Mouse (Mus musculus): ENCODE measurements around the gene Vps51. TPM values are rescaled to one million over a fixed set of nuclear protein-coding genes. Genes with fewer than 3 reads are reported as not detected.

Gene Vps51
- polyA plus RNA-seq, 1 experiment from 2014 or later = 59.5 TPM

DNA sequence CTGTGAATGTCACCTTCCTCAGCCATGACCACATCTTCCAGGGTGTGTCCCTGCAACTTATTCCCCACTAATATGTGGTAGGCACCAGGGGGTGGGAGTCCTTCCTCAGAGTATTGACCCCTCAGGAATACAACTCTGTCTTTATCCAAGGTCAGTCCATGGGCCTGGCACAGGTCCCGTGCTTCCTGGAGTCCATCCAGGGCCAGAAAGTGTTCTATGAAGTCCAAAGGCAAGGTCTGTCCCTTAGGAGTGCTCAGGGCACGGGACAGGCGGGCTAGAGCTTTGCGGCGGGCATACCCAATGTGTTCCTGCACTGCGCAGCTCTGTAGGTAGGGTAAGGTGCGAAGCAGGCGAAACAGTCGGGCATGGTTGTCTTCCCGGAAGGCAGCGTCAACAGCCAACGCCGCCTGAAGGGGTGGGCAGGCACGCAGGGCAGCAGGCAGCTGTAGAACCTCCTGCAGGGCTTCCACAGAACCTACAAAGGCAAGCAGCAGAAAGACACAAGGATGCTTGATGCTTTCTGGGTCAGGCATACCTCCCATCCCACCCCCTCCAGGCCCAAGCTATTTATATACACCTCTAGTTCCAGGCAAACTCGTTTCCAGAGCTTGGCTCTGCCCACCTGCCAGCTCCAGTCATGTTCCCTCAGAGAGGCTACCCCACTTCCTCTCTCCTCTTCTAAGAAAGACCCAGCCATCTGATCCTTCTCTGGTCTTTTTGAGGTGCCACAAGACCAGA lies 39.3 kb upstream of the Vps51 start:
- no peak for DNase-seq (ENCODE audit: low spot score)
- Histone ChIP-seq H3K27ac (ENCODE audit: low read depth, low read length) (no peak overlapping the region), H3K9ac (ENCODE audit: low read length) (peak overlapping the region; percentile 35), H3K9me3 (replicated peaks; ENCODE audit: control insufficient read depth, low read length) (no peaks in the 10 kb centered on the region), H3K4me1 (ENCODE audit: control insufficient read depth, insufficient read depth, low read length) (peaks cover 13% of the 10 kb centered on the region), H3K36me3 (ENCODE audit: control insufficient read depth, insufficient read depth, low read length) (peaks cover 40% of the 10 kb centered on the region), H3K4me3 (ENCODE audit: low read depth, low read length) (no peak overlapping the region), H3K4me2 (ENCODE audit: low read length) (peak overlapping the region; percentile 86), H3K27me3 (replicated peaks; ENCODE audit: control insufficient read depth, insufficient read depth, low read length) (no peaks in the 10 kb centered on the region)
- 91% methylated on average over 15 of the region's 15 CpGs for WGBS
- ATAC-seq = no peak

DNA sequence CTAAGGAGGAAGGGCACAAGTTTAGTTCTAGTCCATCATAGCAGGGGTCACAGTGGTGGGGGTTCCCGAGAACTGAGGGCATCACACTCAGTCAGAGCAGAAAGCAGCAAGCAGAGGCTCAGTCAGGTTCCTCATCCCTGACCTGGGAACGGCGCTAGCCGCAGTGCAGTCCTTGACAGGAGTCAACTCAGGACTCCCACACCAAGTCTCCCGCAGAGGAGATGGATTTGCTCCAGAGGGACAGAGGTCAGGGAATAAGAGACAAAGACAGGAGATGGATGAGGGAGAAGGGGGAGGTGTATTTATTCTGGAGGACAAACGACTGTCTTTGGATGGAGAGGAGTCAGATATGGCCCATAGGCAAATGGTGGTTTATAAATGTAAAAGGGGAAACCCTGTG lies 36.1 kb upstream of the Vps51 start:
- H3K9me3 ChIP-seq (replicated peaks; ENCODE audit: control insufficient read depth, low read length) = no peaks in the 10 kb centered on the region
- no peaks in the 10 kb centered on the region for H3K27me3 ChIP-seq (replicated peaks; ENCODE audit: control insufficient read depth, insufficient read depth, low read length)
- DNase-seq (ENCODE audit: low spot score) (no peak), ATAC-seq (no peak)
- no peak overlapping the region for H3K27ac ChIP-seq (ENCODE audit: low read depth, low read length)
- H3K9ac ChIP-seq (ENCODE audit: low read length) = no peak overlapping the region
- H3K4me1 ChIP-seq (ENCODE audit: control insufficient read depth, insufficient read depth, low read length) = peaks cover 9% of the 10 kb centered on the region
- 68% methylated on average over 6 of the region's 6 CpGs for WGBS
- H3K4me3 ChIP-seq (ENCODE audit: low read depth, low read length) = no peak overlapping the region
- H3K4me2 ChIP-seq (ENCODE audit: low read length) = no peak overlapping the region
- H3K36me3 ChIP-seq (ENCODE audit: control insufficient read depth, insufficient read depth, low read length) = peaks cover 40% of the 10 kb centered on the region

DNA sequence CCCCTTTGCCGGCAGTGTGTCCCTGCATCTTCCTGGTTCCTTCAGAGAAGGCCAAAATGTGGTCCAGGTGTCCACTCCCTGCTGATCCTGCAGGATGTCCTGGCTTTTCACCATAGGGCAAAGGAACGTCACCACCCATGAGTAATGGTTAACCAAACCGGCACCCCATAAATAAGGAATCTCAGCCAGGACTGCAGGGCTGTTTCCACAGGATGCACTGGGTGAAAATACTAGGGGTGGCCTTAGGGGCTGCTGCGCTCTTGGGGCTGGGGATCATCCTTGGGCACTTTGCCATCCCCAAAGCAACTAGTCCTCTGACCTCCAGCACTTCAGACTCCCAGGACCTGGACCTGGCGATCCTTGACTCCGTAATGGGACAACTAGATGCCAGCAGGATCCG lies 28.6 kb upstream of the Vps51 start, which contains the start of gene Naaladl1:
TSS of gene Naaladl1 (plus strand) at position 197 of the 400 bp plus-strand sequence.
- no peak within 1 kb of the TSS for H3K27ac ChIP-seq (ENCODE audit: low read depth, low read length)
- H3K9me3 ChIP-seq (replicated peaks; ENCODE audit: control insufficient read depth, low read length) = no peaks in the 10 kb centered on the region
- 91% methylated on average over 7 of the region's 7 CpGs for WGBS
- DNase-seq (ENCODE audit: low spot score) (no peak), ATAC-seq (no peak)
- H3K27me3 ChIP-seq (replicated peaks; ENCODE audit: control insufficient read depth, insufficient read depth, low read length) = no peaks in the 10 kb centered on the region
- no peak within 1 kb of the TSS for H3K4me3 ChIP-seq (ENCODE audit: low read depth, low read length)
- H3K4me2 ChIP-seq (ENCODE audit: low read length) = no peak within 1 kb of the TSS
- no peak within 1 kb of the TSS for H3K9ac ChIP-seq (ENCODE audit: low read length)
- H3K36me3 ChIP-seq (ENCODE audit: control insufficient read depth, insufficient read depth, low read length) = no peaks in the 10 kb centered on the region
- H3K4me1 ChIP-seq (ENCODE audit: control insufficient read depth, insufficient read depth, low read length) = no peaks in the 10 kb centered on the region

DNA sequence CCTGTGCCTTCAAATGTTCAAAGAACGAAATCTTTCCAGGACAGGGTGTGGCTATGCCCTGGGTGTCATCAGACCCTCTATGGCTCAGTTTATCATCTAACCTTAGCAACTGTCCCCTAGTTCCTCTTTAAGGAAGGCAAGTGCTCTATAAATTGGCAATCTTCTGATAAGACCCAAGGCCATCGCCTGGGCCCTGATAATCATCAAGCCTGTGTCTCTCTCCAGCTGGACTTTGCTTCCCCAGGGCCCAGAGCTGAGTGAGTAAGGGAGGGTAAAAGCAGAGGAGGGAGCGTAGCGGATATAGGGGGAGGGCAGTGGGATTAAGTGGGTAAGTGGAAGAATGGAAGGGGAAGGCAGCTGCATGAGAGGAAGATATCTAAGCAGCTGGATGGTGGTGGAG lies 27.4 kb upstream of the Vps51 start:
- H3K4me3 ChIP-seq (ENCODE audit: low read depth, low read length) = no peak overlapping the region
- H3K27ac ChIP-seq (ENCODE audit: low read depth, low read length) = no peak overlapping the region
- ATAC-seq (no peak), DNase-seq (ENCODE audit: low spot score) (no peak)
- no peak overlapping the region for H3K9ac ChIP-seq (ENCODE audit: low read length)
- no peaks in the 10 kb centered on the region for H3K36me3 ChIP-seq (ENCODE audit: control insufficient read depth, insufficient read depth, low read length)
- H3K4me2 ChIP-seq (ENCODE audit: low read length) = no peak overlapping the region
- WGBS = 89% methylated on average over 4 of the region's 4 CpGs
- no peaks in the 10 kb centered on the region for H3K27me3 ChIP-seq (replicated peaks; ENCODE audit: control insufficient read depth, insufficient read depth, low read length)
- no peaks in the 10 kb centered on the region for H3K4me1 ChIP-seq (ENCODE audit: control insufficient read depth, insufficient read depth, low read length)
- no peaks in the 10 kb centered on the region for H3K9me3 ChIP-seq (replicated peaks; ENCODE audit: control insufficient read depth, low read length)

DNA sequence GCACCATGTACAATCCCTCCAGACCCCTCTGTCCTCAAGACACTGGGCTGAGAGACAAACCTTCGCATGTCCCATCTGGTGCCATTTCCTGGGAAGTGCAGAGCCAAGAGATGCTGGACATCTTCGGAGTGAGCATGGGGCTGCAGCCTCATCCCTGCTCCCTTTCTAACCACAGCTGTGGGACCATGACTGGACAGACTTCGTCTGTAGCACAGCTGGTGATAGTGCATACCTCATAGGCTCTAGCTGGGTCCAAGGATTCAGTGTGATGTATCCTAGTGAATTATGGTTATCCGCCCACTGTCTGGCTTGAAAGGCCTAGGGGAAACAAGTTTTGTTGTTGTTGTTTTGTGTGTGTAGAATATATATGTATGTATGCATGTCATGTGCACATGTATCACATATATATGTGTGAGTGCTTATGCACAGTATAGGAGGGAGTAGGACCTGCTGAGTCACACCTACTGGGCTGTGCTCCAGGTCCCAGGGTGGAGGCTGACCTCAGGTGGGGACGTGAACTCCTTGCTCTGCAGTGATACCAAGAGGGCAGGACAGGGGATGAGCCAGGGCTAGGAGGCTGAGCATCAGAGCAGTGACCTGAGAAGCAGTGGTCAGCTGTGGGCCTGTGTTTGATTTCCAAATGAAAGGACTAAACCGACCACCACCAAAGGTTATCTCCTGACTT lies 25.3 kb upstream of the Vps51 start:
- DNase-seq (ENCODE audit: low spot score) (no peak), ATAC-seq (no peak)
- Histone ChIP-seq H3K4me1 (ENCODE audit: control insufficient read depth, insufficient read depth, low read length) (no peaks in the 10 kb centered on the region), H3K9me3 (replicated peaks; ENCODE audit: control insufficient read depth, low read length) (no peaks in the 10 kb centered on the region), H3K4me3 (ENCODE audit: low read depth, low read length) (no peak overlapping the region), H3K4me2 (ENCODE audit: low read length) (no peak overlapping the region), H3K36me3 (ENCODE audit: control insufficient read depth, insufficient read depth, low read length) (no peaks in the 10 kb centered on the region), H3K27ac (ENCODE audit: low read depth, low read length) (no peak overlapping the region), H3K9ac (ENCODE audit: low read length) (no peak overlapping the region), H3K27me3 (replicated peaks; ENCODE audit: control insufficient read depth, insufficient read depth, low read length) (no peaks in the 10 kb centered on the region)
- 79% methylated on average over 6 of the region's 6 CpGs for WGBS

DNA sequence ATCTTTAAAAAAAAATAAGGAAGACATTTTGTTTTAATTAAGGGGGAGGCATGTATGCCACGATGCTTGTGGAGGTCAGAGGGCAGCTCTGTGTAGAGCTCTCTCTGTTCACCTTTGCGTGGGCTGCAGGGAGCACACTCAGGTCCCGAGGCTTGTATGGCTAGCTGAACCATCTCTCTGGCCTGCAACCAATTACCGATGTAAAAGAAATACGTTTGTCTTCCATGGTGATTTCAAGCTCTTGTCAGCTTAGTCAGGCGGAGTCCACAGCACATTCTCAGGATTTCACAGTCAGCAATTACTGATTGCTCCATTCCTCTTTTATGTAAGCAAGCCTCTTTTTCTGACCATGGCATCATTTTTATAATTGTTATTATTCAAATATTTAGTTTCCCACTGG lies 24.2 kb upstream of the Vps51 start:
- Histone ChIP-seq H3K9me3 (replicated peaks; ENCODE audit: control insufficient read depth, low read length) (no peaks in the 10 kb centered on the region), H3K27ac (ENCODE audit: low read depth, low read length) (no peak overlapping the region), H3K36me3 (ENCODE audit: control insufficient read depth, insufficient read depth, low read length) (no peaks in the 10 kb centered on the region), H3K4me3 (ENCODE audit: low read depth, low read length) (no peak overlapping the region), H3K4me2 (ENCODE audit: low read length) (no peak overlapping the region), H3K4me1 (ENCODE audit: control insufficient read depth, insufficient read depth, low read length) (no peaks in the 10 kb centered on the region), H3K9ac (ENCODE audit: low read length) (no peak overlapping the region), H3K27me3 (replicated peaks; ENCODE audit: control insufficient read depth, insufficient read depth, low read length) (no peaks in the 10 kb centered on the region)
- no peak for DNase-seq (ENCODE audit: low spot score)
- WGBS = 84% methylated on average over 6 of the region's 6 CpGs
- no peak for ATAC-seq

DNA sequence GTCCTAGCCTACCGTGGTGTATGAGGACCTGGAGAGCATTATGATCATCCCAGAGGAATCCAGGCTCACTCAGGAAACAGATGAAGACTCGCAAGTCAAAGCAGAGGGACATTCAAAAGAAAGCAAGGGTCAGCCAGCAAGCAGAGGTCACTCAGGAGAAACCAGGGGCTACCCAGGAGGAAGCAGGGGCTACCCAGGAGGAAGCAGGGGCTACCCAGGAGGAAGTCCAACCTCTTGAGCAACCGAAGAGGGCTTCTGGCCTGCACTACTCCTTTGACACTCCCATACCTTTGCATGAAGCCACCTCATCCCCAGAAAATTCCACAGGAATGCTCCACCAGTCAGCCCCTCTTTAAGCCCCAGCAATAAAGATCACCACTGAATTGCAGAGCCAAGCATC lies 20.8 kb upstream of the Vps51 start:
- Histone ChIP-seq H3K27me3 (replicated peaks; ENCODE audit: control insufficient read depth, insufficient read depth, low read length) (no peaks in the 10 kb centered on the region), H3K4me3 (ENCODE audit: low read depth, low read length) (no peak overlapping the region), H3K27ac (ENCODE audit: low read depth, low read length) (no peak overlapping the region), H3K9ac (ENCODE audit: low read length) (no peak overlapping the region), H3K4me2 (ENCODE audit: low read length) (no peak overlapping the region), H3K4me1 (ENCODE audit: control insufficient read depth, insufficient read depth, low read length) (no peaks in the 10 kb centered on the region), H3K9me3 (replicated peaks; ENCODE audit: control insufficient read depth, low read length) (no peaks in the 10 kb centered on the region), H3K36me3 (ENCODE audit: control insufficient read depth, insufficient read depth, low read length) (peaks cover 15% of the 10 kb centered on the region; the same call in 1 of the 2 replicates)
- no peak for ATAC-seq
- no peak for DNase-seq (ENCODE audit: low spot score)
- 89% methylated on average over 3 of the region's 3 CpGs for WGBS

DNA sequence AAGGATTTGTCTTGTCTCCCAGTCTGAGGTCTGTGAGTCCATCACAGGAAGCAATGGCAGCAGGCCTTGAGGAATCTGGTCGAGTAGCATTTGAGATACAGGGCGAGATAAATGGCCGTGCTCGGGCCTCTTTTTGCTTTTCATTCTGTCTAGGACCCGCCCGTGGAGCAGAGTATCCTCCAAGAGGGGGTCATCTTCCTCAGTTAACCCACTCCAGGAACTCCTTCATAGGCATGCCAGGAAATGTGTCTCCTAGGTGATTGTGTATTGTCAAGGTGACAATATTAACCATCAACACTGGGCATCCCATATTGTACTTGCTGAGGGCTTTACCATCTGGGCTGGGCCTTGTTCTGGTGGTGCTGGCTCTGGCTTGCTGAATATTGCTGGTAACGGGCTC lies 17.1 kb upstream of the Vps51 start, which contains the start of gene AC131692.1:
TSS of gene AC131692.1 (plus strand) at position 301 of the 400 bp plus-strand sequence.
- 93% methylated on average over 7 of the region's 7 CpGs for WGBS

DNA sequence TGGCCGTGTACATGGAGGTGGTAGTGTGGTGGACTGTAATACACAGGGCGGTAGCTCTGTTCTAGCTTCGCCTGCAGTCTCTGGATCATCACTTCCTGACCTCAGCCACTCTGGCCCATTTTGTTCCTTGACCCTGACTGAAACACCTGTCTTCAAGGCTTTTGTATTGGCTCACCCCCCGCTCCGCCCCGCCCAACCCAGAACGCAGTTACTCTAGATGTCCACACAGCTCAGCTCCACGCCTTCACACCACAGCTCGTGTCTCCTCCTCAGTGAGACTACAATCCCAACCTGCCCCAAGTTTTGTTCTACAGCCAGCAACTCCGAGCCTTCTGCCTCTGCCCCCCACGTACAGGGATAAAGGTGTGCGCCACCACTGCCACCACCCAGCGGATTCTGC lies 11.8 kb upstream of the Vps51 start:
- whole genome bisulfite sequencing = 96% methylated on average over 13 of the region's 13 CpGs
- H3K4me2 ChIP-seq (ENCODE audit: low read length) = no peak overlapping the region
- ATAC-seq = no peak
- no peak overlapping the region for H3K9ac ChIP-seq (ENCODE audit: low read length)
- H3K27ac ChIP-seq (ENCODE audit: low read depth, low read length) = no peak overlapping the region
- no peak for DNase-seq (ENCODE audit: low spot score)
- peaks cover 7% of the 10 kb centered on the region; the same call in 1 of the 2 replicates for H3K4me1 ChIP-seq (ENCODE audit: control insufficient read depth, insufficient read depth, low read length)
- H3K27me3 ChIP-seq (replicated peaks; ENCODE audit: control insufficient read depth, insufficient read depth, low read length) = no peaks in the 10 kb centered on the region
- no peaks in the 10 kb centered on the region for H3K9me3 ChIP-seq (replicated peaks; ENCODE audit: control insufficient read depth, low read length)
- no peak overlapping the region for H3K4me3 ChIP-seq (ENCODE audit: low read depth, low read length)
- H3K36me3 ChIP-seq (ENCODE audit: control insufficient read depth, insufficient read depth, low read length) = peaks cover 43% of the 10 kb centered on the region

More for the DNA sequence above, 17.1 kb upstream of the Vps51 start, which contains the start of gene AC131692.1:
- Histone ChIP-seq H3K4me3 (ENCODE audit: low read depth, low read length) (no peak within 1 kb of the TSS), H3K4me2 (ENCODE audit: low read length) (no peak within 1 kb of the TSS), H3K9me3 (replicated peaks; ENCODE audit: control insufficient read depth, low read length) (no peaks in the 10 kb centered on the region), H3K27ac (ENCODE audit: low read depth, low read length) (no peak within 1 kb of the TSS), H3K9ac (ENCODE audit: low read length) (no peak within 1 kb of the TSS), H3K4me1 (ENCODE audit: control insufficient read depth, insufficient read depth, low read length) (no peaks in the 10 kb centered on the region), H3K27me3 (replicated peaks; ENCODE audit: control insufficient read depth, insufficient read depth, low read length) (no peaks in the 10 kb centered on the region), H3K36me3 (ENCODE audit: control insufficient read depth, insufficient read depth, low read length) (peaks cover 44% of the 10 kb centered on the region)
- no peak for DNase-seq (ENCODE audit: low spot score)
- no peak for ATAC-seq
